Mouse (Mus musculus): ENCODE measurements at regions not wholly inside any gene's neighbourhood (a gene's known extent, or its start where the extent isn't known, plus 50 kb on each side); places are given as distances from the start of the nearest gene placed in this dataset.

GRCm38 (mm10) chr14:58709281-58709680, 433.4 kb downstream of the 1700129C05Rik start:
- TF ChIP-seq CTCF (IDR thresholded peaks at IDR 0.05; ENCODE audit: extremely low read depth, insufficient read depth, low read length) (no peak), POLR2A (IDR thresholded peaks at IDR 0.05; ENCODE audit: extremely low read depth, insufficient read depth, low read length) (no peak)
